Mouse (Mus musculus) gastrocnemius, postnatal 36 days (tissue): ENCODE data around the gene Drc7. TPM values are rescaled to one million over a fixed set of nuclear protein-coding genes. Genes with fewer than 3 reads are reported as not detected.

Experiments
- DNase-seq, 2 experiments: peaks; one replicate each; pipeline ENCODE4 v3.0.0; 2022
- intact Hi-C: fragments of 180-260 bp; cut with DNase I; formaldehyde crosslinking; loops from one replicate; pipeline ENCODE4 v1.15.1; 2025
- total RNA-seq, 2 experiments: library from RNA; stranded (reverse); gene quantifications; 2 replicates each; pipeline ENCODE4 v1.2.3; 2021

Gene Drc7
- total RNA-seq, 2 experiments from 2014 or later = not detected

GRCm38 (mm10) chr8:95058661-95059060, 3.8 kb downstream of the Drc7 start:
- intact Hi-C loops = no loop called here

GRCm38 (mm10) chr8:95059812-95060533, 5.1 kb downstream of the Drc7 start:
- intact Hi-C loops = no loop called here
- no peak for DNase-seq

More at GRCm38 (mm10) chr8:95058661-95059060, 3.8 kb downstream of the Drc7 start:
- no peak for DNase-seq

- intact Hi-C loops = no loop called here
- DNase-seq = no peak
Observed at GRCm38 (mm10) chr8:95064531-95064930, 9.6 kb downstream of the Drc7 start.

DNA sequence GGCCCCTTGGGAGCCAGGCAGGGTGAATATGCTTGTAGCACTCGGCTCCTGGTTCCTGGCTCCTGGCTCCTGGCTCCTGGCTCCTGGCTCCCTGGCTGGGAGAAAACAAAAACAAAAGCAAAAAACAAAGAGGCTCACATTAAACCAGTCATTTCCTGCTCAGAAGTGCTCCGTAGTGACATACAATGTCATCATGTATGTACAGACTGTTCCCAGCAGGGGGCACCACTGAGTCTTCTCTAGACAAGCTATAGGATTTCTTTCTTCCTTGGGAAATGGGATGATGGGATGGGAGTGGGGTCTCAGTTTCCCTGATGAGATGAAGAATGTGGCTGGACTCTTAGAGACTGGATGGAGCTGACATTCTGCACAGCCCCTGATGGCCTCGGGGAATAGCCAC, 12.7 kb downstream of the Drc7 start:
- peak in 1 of 2 experiments; percentile 33 for DNase-seq
- intact Hi-C loops = no loop called here

DNA sequence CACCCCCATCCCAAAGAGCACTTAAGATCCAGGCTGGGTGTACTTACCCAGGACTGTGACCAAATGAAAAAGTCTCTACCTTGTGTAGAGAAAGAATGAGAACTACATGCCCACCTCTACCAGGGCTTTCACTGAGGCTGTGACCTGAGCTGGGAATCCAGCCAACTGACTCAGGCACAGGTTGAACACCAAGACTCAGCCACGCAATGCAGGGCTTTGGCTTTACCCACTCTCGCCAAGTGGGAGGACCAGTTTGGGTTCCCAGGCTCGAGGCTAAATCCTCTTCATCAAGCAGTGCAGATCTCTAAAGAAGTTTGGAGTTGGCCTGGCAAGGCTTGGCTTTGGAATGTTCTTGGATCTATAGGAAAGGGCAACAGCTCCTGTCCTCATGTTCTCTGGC, 20.6 kb downstream of the Drc7 start:
- intact Hi-C loops = no loop called here
- no peak for DNase-seq

DNA sequence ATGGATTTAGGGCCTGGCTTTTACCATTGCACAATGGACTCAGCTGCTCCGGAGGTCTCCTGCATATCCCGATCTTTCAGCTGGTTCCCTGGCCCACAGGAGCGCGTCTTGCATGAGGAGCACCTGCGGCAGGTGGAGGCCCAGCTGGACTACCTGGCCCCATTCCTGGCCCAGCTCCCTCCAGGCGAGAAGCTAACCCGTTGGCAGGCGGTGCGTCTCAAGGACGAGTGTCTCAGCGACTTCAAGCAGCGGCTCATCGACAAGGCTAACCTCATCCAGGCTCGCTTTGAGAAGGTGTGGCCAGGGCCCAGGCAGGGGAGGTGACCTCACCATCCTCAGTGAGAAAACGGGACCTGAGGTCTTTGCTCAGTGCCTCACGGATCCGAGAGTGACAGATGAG, 21.2 kb downstream of the Drc7 start:
- no peak for DNase-seq

DNA sequence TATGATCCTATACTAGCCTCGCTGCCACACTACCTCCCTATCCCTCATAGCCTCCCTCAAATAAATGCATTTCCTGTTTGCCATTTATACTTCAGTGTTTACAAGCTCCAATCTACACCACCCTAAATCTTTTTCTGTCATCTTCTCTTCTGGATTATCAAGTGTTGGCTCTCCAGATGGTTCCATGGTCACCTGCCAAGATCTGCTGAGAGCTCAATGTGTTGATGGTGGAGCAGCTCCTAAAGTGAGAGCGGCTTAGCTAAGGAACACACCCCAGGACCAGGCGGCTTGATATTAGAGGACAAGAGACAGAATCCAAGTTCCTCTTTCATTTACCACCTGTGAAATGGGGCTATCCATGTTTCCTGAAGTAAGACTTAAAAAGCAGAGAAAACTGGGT, 23.2 kb downstream of the Drc7 start:
- intact Hi-C loops = no loop called here
- DNase-seq = no peak

More for the DNA sequence above, 21.2 kb downstream of the Drc7 start:
- intact Hi-C loops = no loop called here

DNA sequence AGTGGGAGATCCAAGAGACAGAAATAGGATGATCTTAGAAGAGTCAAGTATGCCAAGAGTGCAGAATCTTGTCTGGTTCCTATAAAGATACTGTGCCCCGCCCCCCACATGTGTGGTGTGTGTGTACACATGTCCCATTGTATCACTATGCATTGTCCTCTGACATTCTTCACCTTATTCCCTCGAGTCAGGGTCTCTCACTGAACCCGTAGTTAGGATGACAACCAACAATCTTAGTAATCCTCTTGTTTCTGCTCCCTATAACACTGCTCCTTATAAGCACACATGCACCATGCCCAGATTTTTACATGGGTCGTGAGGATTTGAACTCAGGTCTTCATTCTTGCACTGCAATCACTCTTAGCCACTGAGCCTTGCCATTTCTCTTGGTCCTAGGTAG, 24.4 kb downstream of the Drc7 start:
- no peak for DNase-seq
- intact Hi-C loops = no loop called here

- intact Hi-C loops = no loop called here
- DNase-seq = peak; percentile 91 to 97
Observed at GRCm38 (mm10) chr8:95080381-95081341, 25.8 kb downstream of the Drc7 start, which contains the start of gene Katnb1. Katnb1 (plus strand) TSS chr8:95081186.

GRCm38 (mm10) chr8:95081650-95082049, 26.7 kb downstream of the Drc7 start:
- no peak for DNase-seq
- intact Hi-C loops = no loop called here

DNA sequence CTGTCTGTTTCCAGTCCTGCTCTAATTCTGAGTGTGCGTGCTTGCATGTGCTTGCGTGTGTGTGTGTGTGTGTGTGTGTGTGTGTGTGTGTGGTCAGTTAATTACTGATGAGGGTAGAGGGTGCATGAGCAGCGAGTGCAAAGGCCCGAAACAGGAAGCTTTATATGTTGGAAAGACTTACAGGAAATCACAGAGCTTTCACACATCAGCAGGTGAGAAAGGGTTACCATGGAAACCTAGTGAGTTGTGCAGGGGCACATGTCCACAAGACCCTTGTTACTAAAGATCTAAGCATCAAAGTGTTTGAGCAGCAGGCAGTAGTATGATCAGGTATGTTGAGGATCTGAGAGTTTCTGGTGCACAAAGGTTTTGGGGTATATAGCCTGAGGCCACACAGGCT, 29.4 kb downstream of the Drc7 start:
- intact Hi-C loops = no loop called here
- DNase-seq = no peak

DNA sequence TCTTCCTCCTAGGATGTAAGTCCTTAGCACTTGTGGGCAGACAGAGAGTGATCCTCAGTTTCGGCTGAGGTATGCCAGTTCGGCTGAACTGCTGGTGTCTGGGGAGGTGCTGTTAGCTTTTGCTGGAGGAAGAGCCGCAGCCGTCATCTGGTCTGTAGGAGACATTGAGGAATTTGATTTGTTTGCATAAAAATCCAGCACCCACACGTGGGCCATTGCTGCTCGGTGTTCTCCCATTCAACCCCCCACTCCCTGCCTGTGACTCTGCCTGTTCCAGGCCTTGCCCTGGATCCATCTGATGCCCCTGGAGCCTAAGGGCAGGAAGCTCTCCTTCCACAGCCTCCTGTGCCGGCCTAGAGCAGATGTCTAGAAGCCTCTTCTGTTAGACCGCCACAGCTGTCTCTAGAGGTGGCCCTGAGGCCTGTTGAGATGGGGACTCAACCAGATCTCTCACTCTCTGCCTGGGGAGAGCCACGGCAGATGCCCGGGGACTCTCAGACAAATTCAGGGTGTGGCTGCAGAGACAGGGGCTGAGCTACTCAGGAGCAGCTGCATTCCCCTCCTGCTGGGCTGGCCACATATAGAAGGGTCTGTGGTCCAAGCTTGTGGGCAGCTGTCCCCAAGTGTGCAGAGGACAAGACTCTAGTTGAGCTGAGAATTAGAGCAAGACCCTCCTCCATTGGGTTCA, 30.0 kb downstream of the Drc7 start:
- DNase-seq = no peak
- intact Hi-C loops = no loop called here

DNA sequence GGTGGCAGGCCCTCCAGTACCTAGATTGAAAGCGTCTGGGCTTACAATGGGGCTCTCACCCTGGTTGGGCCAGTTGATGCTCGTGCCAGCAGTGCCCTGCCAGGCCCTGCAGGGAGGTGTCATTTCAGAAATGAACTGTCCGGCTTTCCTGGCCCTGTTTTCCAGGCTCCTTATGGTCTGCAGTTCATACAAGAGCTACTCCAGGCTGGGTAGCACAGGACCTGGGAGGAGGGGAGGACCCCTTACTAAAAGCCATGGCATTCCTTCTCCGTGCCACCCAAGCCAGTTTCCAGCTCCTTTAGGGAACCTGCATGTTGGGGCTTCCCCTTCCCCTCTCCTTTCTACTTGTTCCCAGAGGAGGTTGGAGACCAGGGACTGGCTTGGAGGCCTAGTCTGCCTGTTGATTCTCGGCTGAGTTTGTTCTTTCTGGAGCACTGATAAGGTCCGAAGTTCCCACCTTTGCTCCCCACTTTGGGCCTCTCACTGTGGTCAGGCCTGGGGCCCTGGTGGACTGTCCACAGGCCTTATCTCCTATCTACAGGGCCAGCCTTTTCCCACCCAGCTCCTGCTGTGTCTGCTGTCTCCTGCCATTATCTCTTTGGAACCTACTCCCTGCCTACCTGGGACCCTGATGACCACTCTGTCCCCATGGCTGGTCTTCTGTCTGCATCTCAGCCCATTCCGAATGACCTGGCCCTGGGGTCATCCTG, 30.7 kb downstream of the Drc7 start:
- intact Hi-C loops = no loop called here
- no peak for DNase-seq

DNA sequence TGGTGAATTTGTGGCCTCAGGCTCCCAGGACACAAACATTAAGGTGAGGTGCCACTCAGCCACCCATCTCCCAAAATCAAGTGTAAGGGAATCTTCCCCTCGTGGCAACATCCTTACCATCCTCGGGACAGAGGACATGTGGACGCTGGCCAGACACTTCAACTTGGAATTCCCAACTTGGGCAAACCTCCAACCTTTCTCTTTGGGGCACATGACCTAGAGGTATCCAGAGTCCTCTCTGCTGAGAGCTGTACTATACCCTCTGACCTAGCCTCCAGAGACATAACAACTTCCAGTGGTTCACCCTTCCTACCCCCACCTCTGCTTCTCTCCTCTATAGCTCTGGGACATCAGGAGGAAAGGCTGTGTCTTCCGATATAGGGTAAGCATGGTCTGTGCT, 38.7 kb downstream of the Drc7 start:
- intact Hi-C loops = loop anchor here (10.0 kb wide), 1 partner anchor 211 kb away; the partner anchor contains the start of gene Cngb1
- no peak for DNase-seq

- intact Hi-C loops = loop anchor here (10.0 kb wide), 1 partner anchor 206 kb away; the partner anchor contains the start of gene Cngb1
- DNase-seq = peak; percentile 61 to 64
Observed at GRCm38 (mm10) chr8:95099009-95099408, 44.1 kb downstream of the Drc7 start.

GRCm38 (mm10) chr8:95101972-95102371, 47.1 kb downstream of the Drc7 start:
- intact Hi-C loops = loop anchor here (10.0 kb wide), 1 partner anchor 103 kb away; the partner anchor contains the start of gene Kifc3
- DNase-seq = no peak

DNA sequence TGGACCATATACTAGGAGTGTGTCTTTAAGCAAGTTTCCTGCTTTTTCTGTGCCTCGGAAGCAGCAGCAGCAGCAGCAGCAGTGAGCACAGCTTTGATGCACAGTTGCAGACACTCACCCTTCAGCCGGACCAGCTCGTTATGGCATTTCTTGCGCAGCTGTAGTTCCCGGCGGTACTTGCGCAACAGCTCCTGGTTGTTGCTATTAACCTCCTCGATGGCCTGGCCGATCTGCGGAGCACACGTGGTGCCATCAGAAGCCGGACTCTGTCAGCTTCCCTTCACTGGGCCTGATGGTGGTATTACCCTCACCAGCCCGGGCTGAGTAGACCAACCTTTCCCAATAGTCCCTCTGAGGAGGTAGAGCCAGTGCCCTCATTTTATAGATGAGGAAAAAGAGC, 52.4 kb downstream of the Drc7 start:
- intact Hi-C loops = loop anchor here (10.0 kb wide), 1 partner anchor 97 kb away; the partner anchor contains the start of gene Kifc3
- DNase-seq = no peak

GRCm38 (mm10) chr8:95112594-95112993, 57.7 kb downstream of the Drc7 start:
- no peak for DNase-seq

DNA sequence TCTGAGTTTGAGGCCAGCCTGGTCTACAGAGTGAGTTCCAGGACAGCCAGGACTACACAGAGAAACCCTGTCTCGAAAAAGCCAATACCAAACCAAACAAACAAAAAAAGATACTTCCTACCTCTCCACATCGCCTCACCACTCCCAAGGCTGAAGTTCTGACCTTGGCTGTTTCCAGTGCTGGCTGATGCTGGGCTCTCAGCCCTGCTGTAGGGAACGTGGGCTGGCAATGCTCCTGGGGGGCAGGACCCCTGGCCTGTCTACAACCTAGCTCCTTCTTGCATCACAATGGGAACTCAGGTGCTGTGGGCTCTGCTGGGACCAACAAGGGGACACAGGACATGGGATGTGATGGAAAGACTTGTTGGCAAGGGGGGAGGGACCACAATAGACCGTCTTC, 58.2 kb downstream of the Drc7 start:
- intact Hi-C loops = no loop called here
- DNase-seq = no peak

More at GRCm38 (mm10) chr8:95112594-95112993, 57.7 kb downstream of the Drc7 start:
- intact Hi-C loops = no loop called here

- intact Hi-C loops = no loop called here
Observed at GRCm38 (mm10) chr8:95113750-95114149, 58.8 kb downstream of the Drc7 start.

More at GRCm38 (mm10) chr8:95113750-95114149, 58.8 kb downstream of the Drc7 start:
- DNase-seq = no peak
